Mouse (Mus musculus): ENCODE measurements around the gene Lingo2. TPM values are rescaled to one million over a fixed set of nuclear protein-coding genes. Genes with fewer than 3 reads are reported as not detected.

The Lingo2 gene
- polyA plus RNA-seq, 1 experiment from 2014 or later: 2.4 TPM

GRCm38 (mm10) chr4:36426192-36426591 is 525.4 kb downstream of the Lingo2 start:
- Histone ChIP-seq H3K27me3 (ENCODE audit: control insufficient read depth, insufficient read depth, low read length) (no peaks in the 10 kb centered on the region), H3K4me3 (ENCODE audit: low read depth, low read length) (no peak overlapping the region), H3K9me3 (ENCODE audit: control insufficient read depth, low read length) (no peaks in the 10 kb centered on the region), H3K27ac (ENCODE audit: low read depth, low read length) (no peak overlapping the region), H3K4me1 (ENCODE audit: control insufficient read depth, insufficient read depth, low read length) (no peaks in the 10 kb centered on the region), H3K36me3 (ENCODE audit: control insufficient read depth, insufficient read depth, low read length) (no peaks in the 10 kb centered on the region), H3K9ac (ENCODE audit: low read length) (no peak overlapping the region), H3K4me2 (no peak overlapping the region)
- 41% methylated on average over 5 of the region's 5 CpGs for WGBS
- ATAC-seq (ENCODE audit: low FRiP score) (peak; percentile 82), DNase-seq (ENCODE audit: low spot score, missing footprints) (no peak)

GRCm38 (mm10) chr4:36407350-36407749 is 544.2 kb downstream of the Lingo2 start:
- H3K27ac ChIP-seq (ENCODE audit: low read depth, low read length): no peak overlapping the region
- H3K36me3 ChIP-seq (ENCODE audit: control insufficient read depth, insufficient read depth, low read length): no peaks in the 10 kb centered on the region
- no peaks in the 10 kb centered on the region for H3K27me3 ChIP-seq (ENCODE audit: control insufficient read depth, insufficient read depth, low read length)
- H3K4me2 ChIP-seq: no peak overlapping the region
- DNase-seq (ENCODE audit: low spot score, missing footprints) (no peak), ATAC-seq (ENCODE audit: low FRiP score) (no peak)
- H3K4me3 ChIP-seq (ENCODE audit: low read depth, low read length): no peak overlapping the region
- no peaks in the 10 kb centered on the region for H3K9me3 ChIP-seq (ENCODE audit: control insufficient read depth, low read length)
- H3K9ac ChIP-seq (ENCODE audit: low read length): no peak overlapping the region
- WGBS: 92% methylated on average over 3 of the region's 3 CpGs
- no peaks in the 10 kb centered on the region for H3K4me1 ChIP-seq (ENCODE audit: control insufficient read depth, insufficient read depth, low read length)

- Histone ChIP-seq H3K4me3 (ENCODE audit: low read depth, low read length) (no peak overlapping the region), H3K27me3 (ENCODE audit: control insufficient read depth, insufficient read depth, low read length) (no peaks in the 10 kb centered on the region), H3K36me3 (ENCODE audit: control insufficient read depth, insufficient read depth, low read length) (no peaks in the 10 kb centered on the region), H3K27ac (ENCODE audit: low read depth, low read length) (no peak overlapping the region), H3K4me2 (no peak overlapping the region), H3K4me1 (ENCODE audit: control insufficient read depth, insufficient read depth, low read length) (no peaks in the 10 kb centered on the region), H3K9me3 (ENCODE audit: control insufficient read depth, low read length) (no peaks in the 10 kb centered on the region), H3K9ac (ENCODE audit: low read length) (no peak overlapping the region)
- 87% methylated on average over 3 of the region's 3 CpGs for WGBS
- ATAC-seq (ENCODE audit: low FRiP score) (no peak), DNase-seq (ENCODE audit: low spot score, missing footprints) (no peak)
Observed at GRCm38 (mm10) chr4:36368925-36369324, 582.6 kb downstream of the Lingo2 start.

GRCm38 (mm10) chr4:36354401-36354800 is 597.1 kb downstream of the Lingo2 start:
- WGBS: 84% methylated on average over 2 of the region's 2 CpGs
- ATAC-seq (ENCODE audit: low FRiP score): no peak

DNA sequence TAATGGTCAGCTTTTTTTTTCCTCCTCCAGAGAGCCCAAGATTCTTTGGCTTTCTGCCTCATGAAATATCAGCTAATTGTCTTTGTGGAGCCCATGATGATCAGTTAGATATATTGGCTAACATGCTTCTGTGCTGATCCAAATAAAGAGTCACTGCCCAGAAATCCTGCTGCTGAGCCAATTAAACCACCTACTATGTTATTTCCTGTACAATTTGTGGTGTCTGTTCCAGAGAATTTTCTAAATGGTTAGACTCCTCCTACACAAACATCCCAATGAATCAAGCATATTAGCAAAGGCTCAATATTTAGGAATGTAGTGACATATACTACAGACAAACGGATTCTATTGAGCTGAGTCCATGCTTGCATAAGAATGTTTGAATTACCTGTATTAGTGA is 619.8 kb downstream of the Lingo2 start:
- H3K36me3 ChIP-seq (ENCODE audit: control insufficient read depth, insufficient read depth, low read length): no peaks in the 10 kb centered on the region

More at GRCm38 (mm10) chr4:36354401-36354800, 597.1 kb downstream of the Lingo2 start:
- no peaks in the 10 kb centered on the region for H3K36me3 ChIP-seq (ENCODE audit: control insufficient read depth, insufficient read depth, low read length)
- no peaks in the 10 kb centered on the region for H3K4me1 ChIP-seq (ENCODE audit: control insufficient read depth, insufficient read depth, low read length)
- no peaks in the 10 kb centered on the region for H3K27me3 ChIP-seq (ENCODE audit: control insufficient read depth, insufficient read depth, low read length)
- H3K4me2 ChIP-seq: no peak overlapping the region
- H3K9ac ChIP-seq (ENCODE audit: low read length): no peak overlapping the region
- H3K4me3 ChIP-seq (ENCODE audit: low read depth, low read length): no peak overlapping the region
- DNase-seq (ENCODE audit: low spot score, missing footprints): no peak
- H3K9me3 ChIP-seq (ENCODE audit: control insufficient read depth, low read length): no peaks in the 10 kb centered on the region
- no peak overlapping the region for H3K27ac ChIP-seq (ENCODE audit: low read depth, low read length)

GRCm38 (mm10) chr4:36325603-36326002 is 625.9 kb downstream of the Lingo2 start:
- Histone ChIP-seq H3K4me3 (ENCODE audit: low read depth, low read length) (no peak overlapping the region), H3K27ac (ENCODE audit: low read depth, low read length) (no peak overlapping the region), H3K4me2 (no peak overlapping the region), H3K9ac (ENCODE audit: low read length) (no peak overlapping the region), H3K36me3 (ENCODE audit: control insufficient read depth, insufficient read depth, low read length) (no peaks in the 10 kb centered on the region), H3K4me1 (ENCODE audit: control insufficient read depth, insufficient read depth, low read length) (no peaks in the 10 kb centered on the region), H3K9me3 (ENCODE audit: control insufficient read depth, low read length) (no peaks in the 10 kb centered on the region), H3K27me3 (ENCODE audit: control insufficient read depth, insufficient read depth, low read length) (no peaks in the 10 kb centered on the region)
- ATAC-seq (ENCODE audit: low FRiP score): no peak
- DNase-seq (ENCODE audit: low spot score, missing footprints): no peak

More for the DNA sequence above, 619.8 kb downstream of the Lingo2 start:
- H3K4me1 ChIP-seq (ENCODE audit: control insufficient read depth, insufficient read depth, low read length): no peaks in the 10 kb centered on the region
- no peak overlapping the region for H3K9ac ChIP-seq (ENCODE audit: low read length)
- DNase-seq (ENCODE audit: low spot score, missing footprints) (no peak), ATAC-seq (ENCODE audit: low FRiP score) (no peak)
- H3K27me3 ChIP-seq (ENCODE audit: control insufficient read depth, insufficient read depth, low read length): no peaks in the 10 kb centered on the region
- no peaks in the 10 kb centered on the region for H3K9me3 ChIP-seq (ENCODE audit: control insufficient read depth, low read length)
- 97% methylated on average over 1 of the region's 1 CpGs for WGBS
- H3K27ac ChIP-seq (ENCODE audit: low read depth, low read length): no peak overlapping the region
- no peak overlapping the region for H3K4me3 ChIP-seq (ENCODE audit: low read depth, low read length)
- H3K4me2 ChIP-seq: no peak overlapping the region

GRCm38 (mm10) chr4:36313067-36313466 is 638.5 kb downstream of the Lingo2 start:
- Histone ChIP-seq H3K9me3 (ENCODE audit: control insufficient read depth, low read length) (no peaks in the 10 kb centered on the region), H3K36me3 (ENCODE audit: control insufficient read depth, insufficient read depth, low read length) (no peaks in the 10 kb centered on the region), H3K4me3 (ENCODE audit: low read depth, low read length) (no peak overlapping the region), H3K27me3 (ENCODE audit: control insufficient read depth, insufficient read depth, low read length) (no peaks in the 10 kb centered on the region), H3K9ac (ENCODE audit: low read length) (no peak overlapping the region), H3K27ac (ENCODE audit: low read depth, low read length) (no peak overlapping the region), H3K4me2 (no peak overlapping the region), H3K4me1 (ENCODE audit: control insufficient read depth, insufficient read depth, low read length) (no peaks in the 10 kb centered on the region)
- DNase-seq (ENCODE audit: low spot score, missing footprints): no peak
- no peak for ATAC-seq (ENCODE audit: low FRiP score)
- 75% methylated on average over 2 of the region's 2 CpGs for WGBS

GRCm38 (mm10) chr4:36311431-36311830 is 640.1 kb downstream of the Lingo2 start:
- ATAC-seq (ENCODE audit: low FRiP score): no peak
- no peak overlapping the region for H3K9ac ChIP-seq (ENCODE audit: low read length)
- H3K27me3 ChIP-seq (ENCODE audit: control insufficient read depth, insufficient read depth, low read length): no peaks in the 10 kb centered on the region
- H3K4me2 ChIP-seq: no peak overlapping the region
- DNase-seq (ENCODE audit: low spot score, missing footprints): no peak
- H3K36me3 ChIP-seq (ENCODE audit: control insufficient read depth, insufficient read depth, low read length): no peaks in the 10 kb centered on the region
- 87% methylated on average over 6 of the region's 6 CpGs for WGBS
- no peak overlapping the region for H3K4me3 ChIP-seq (ENCODE audit: low read depth, low read length)
- H3K4me1 ChIP-seq (ENCODE audit: control insufficient read depth, insufficient read depth, low read length): no peaks in the 10 kb centered on the region
- H3K27ac ChIP-seq (ENCODE audit: low read depth, low read length): no peak overlapping the region
- no peaks in the 10 kb centered on the region for H3K9me3 ChIP-seq (ENCODE audit: control insufficient read depth, low read length)

DNA sequence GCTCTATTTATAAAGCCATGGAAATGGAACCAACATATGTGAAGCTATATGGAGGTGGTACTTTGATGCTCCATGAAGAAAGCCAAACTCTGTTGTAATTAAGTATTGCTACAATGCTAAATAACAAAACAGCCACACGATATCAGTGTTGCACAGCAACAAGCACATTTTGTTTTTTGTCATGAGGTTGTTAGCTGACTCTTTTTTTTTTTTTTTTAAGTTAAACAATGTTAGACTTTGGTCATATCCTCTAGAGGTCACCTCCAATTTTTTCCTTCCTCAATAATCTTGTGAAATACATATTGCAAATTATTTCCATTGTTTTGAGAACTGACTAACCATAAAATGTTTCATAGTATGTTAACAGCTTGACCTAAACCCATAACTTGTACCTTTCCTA is 646.3 kb downstream of the Lingo2 start:
- Histone ChIP-seq H3K9me3 (ENCODE audit: control insufficient read depth, low read length) (no peaks in the 10 kb centered on the region), H3K4me3 (ENCODE audit: low read depth, low read length) (no peak overlapping the region), H3K27me3 (ENCODE audit: control insufficient read depth, insufficient read depth, low read length) (no peaks in the 10 kb centered on the region), H3K9ac (ENCODE audit: low read length) (no peak overlapping the region), H3K4me2 (no peak overlapping the region), H3K4me1 (ENCODE audit: control insufficient read depth, insufficient read depth, low read length) (no peaks in the 10 kb centered on the region), H3K36me3 (ENCODE audit: control insufficient read depth, insufficient read depth, low read length) (no peaks in the 10 kb centered on the region), H3K27ac (ENCODE audit: low read depth, low read length) (no peak overlapping the region)
- ATAC-seq (ENCODE audit: low FRiP score) (no peak), DNase-seq (ENCODE audit: low spot score, missing footprints) (no peak)
- 100% methylated on average over 1 of the region's 1 CpGs for WGBS

DNA sequence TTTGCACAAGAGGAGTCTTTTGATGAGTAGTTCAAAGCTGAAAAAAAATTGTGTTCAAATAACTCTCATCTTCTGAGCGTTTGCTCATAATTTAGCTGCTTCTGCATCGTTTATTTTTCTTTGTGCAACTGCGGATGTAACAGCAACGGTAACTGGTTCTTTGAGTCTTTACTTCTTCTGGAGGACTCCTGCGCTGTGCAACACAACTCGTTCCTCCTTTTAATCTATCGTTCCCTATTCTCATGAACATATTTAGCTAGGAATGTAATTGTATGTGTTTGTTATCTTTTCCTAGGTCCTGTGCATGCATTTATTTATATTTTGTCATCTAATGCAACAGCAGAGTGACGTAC is 661.9 kb downstream of the Lingo2 start:
- ATAC-seq (ENCODE audit: low FRiP score): no peak
- H3K4me2 ChIP-seq: no peak overlapping the region

More for the DNA sequence above, 661.9 kb downstream of the Lingo2 start:
- DNase-seq (ENCODE audit: low spot score, missing footprints): no peak
- Histone ChIP-seq H3K4me3 (ENCODE audit: low read depth, low read length) (no peak overlapping the region), H3K9ac (ENCODE audit: low read length) (no peak overlapping the region), H3K36me3 (ENCODE audit: control insufficient read depth, insufficient read depth, low read length) (no peaks in the 10 kb centered on the region), H3K27me3 (ENCODE audit: control insufficient read depth, insufficient read depth, low read length) (no peaks in the 10 kb centered on the region), H3K9me3 (ENCODE audit: control insufficient read depth, low read length) (no peaks in the 10 kb centered on the region), H3K27ac (ENCODE audit: low read depth, low read length) (no peak overlapping the region), H3K4me1 (ENCODE audit: control insufficient read depth, insufficient read depth, low read length) (peaks cover 2% of the 10 kb centered on the region; the same call in 1 of the 2 replicates)
- 77% methylated on average over 8 of the region's 8 CpGs for WGBS
